In genomic region chr9:87146400-87146799, GRCm38 (mm10) we compare ENCODE assay signal across 32 mouse cellular contexts. TPM values are rescaled to one million over a fixed set of nuclear protein-coding genes. Genes with fewer than 3 reads are reported as not detected.
"Had no signal": no experiment of that assay in that cellular context is flagged by ENCODE, and none has a peak within 500 bp of the region (broad histone marks: within the 10 kb centered on the region; RNA-seq: fewer than 3 reads in every experiment).

No protein-coding gene starts in this region.

- H3K4me3 ChIP-seq: embryonic facial prominence, embryonic 10.5 days; embryonic facial prominence, embryonic 12.5 days; embryonic facial prominence, embryonic 13.5 days; embryonic facial prominence, embryonic 15.5 days; erythroblast, embryonic 14.5 days; forebrain, embryonic 10.5 days; forebrain, embryonic 12.5 days; forebrain, embryonic 13.5 days; forebrain, embryonic 15.5 days; gastrocnemius, adult 2 months; heart, adult 2 months had no signal

- DNase-seq: cerebellum, adult 2 months; cerebellum, adult 8-10 months; cerebellum, adult 9-10 months; cerebellum, adult 9-11 months; cerebellum, postnatal 10 days; cerebellum, postnatal 14 days; cerebellum, postnatal 25 days; cerebellum, postnatal 36 days; embryo, embryonic 11 days; forebrain, postnatal 0 days; gastrocnemius, adult 2 months; gastrocnemius, postnatal 10 days; gastrocnemius, postnatal 14 days; gastrocnemius, postnatal 25 days; gastrocnemius, postnatal 36 days; heart, adult 18-20 months; heart, adult 2 months had no signal

- H3K4me2 ChIP-seq: embryonic facial prominence, embryonic 12.5 days; embryonic facial prominence, embryonic 13.5 days; embryonic facial prominence, embryonic 15.5 days; forebrain, embryonic 12.5 days; forebrain, embryonic 13.5 days; forebrain, embryonic 15.5 days had no signal

- H3K9me3 ChIP-seq: embryonic facial prominence, embryonic 10.5 days; embryonic facial prominence, embryonic 12.5 days; embryonic facial prominence, embryonic 13.5 days; embryonic facial prominence, embryonic 15.5 days; forebrain, embryonic 10.5 days; forebrain, embryonic 12.5 days; forebrain, embryonic 13.5 days; forebrain, embryonic 15.5 days had no signal

- H3K36me3 ChIP-seq: embryonic facial prominence, embryonic 10.5 days; embryonic facial prominence, embryonic 12.5 days; embryonic facial prominence, embryonic 13.5 days; embryonic facial prominence, embryonic 15.5 days; forebrain, embryonic 10.5 days; forebrain, embryonic 12.5 days; forebrain, embryonic 15.5 days had no signal

- H3K9ac ChIP-seq: embryonic facial prominence, embryonic 12.5 days; embryonic facial prominence, embryonic 13.5 days; embryonic facial prominence, embryonic 15.5 days; forebrain, embryonic 12.5 days; forebrain, embryonic 13.5 days; forebrain, embryonic 15.5 days; forebrain, postnatal 0 days had no signal

- H3K27ac ChIP-seq: embryonic facial prominence, embryonic 10.5 days; embryonic facial prominence, embryonic 12.5 days; embryonic facial prominence, embryonic 13.5 days; embryonic facial prominence, embryonic 15.5 days; forebrain, embryonic 10.5 days; forebrain, embryonic 12.5 days; forebrain, embryonic 13.5 days; forebrain, embryonic 15.5 days; gastrocnemius, adult 2 months; heart, adult 2 months had no signal

- ATAC-seq: forebrain, embryonic 13.5 days; forebrain, embryonic 14.5 days; forebrain, embryonic 15.5 days; forebrain, embryonic 16.5 days; forebrain, postnatal 0 days had no signal

RNA-seq across cellular contexts. Expression of gene Mrap2, which starts 2.3 kb away (rescaled TPM):
- total RNA-seq: common myeloid progenitor, adult 5-6 weeks; granulocyte monocyte progenitor cell, adult 5-6 weeks had no signal
- polyA plus RNA-seq: embryonic facial prominence, embryonic 10.5 days; embryonic facial prominence, embryonic 11.5 days; erythroblast, embryonic 14.5 days; forebrain, embryonic 10.5 days; forebrain, embryonic 11.5 days had no signal
